Mouse (Mus musculus): Measurements from ENCODE around the gene Hsdl2.

The Hsdl2 gene

GRCm38 (mm10) chr4:59625998-59626910 lies 44.9 kb downstream of the Hsdl2 start, which contains the start of gene E130308A19Rik:
TSS of gene E130308A19Rik (plus strand) at chr4:59626211.
- peak; percentile 33 to 57 for DNase-seq (ENCODE audit: low spot score in 2 of 2)

GRCm38 (mm10) chr4:59628255-59628654 lies 46.9 kb downstream of the Hsdl2 start:
- no peak for DNase-seq (ENCODE audit: low spot score in 2 of 2)

- DNase-seq (ENCODE audit: low spot score in 2 of 2) = no peak
Observed at GRCm38 (mm10) chr4:59629076-59629874, 47.9 kb downstream of the Hsdl2 start.

GRCm38 (mm10) chr4:59630122-59630521 lies 48.8 kb downstream of the Hsdl2 start:
- DNase-seq (ENCODE audit: low spot score in 2 of 2) = no peak

GRCm38 (mm10) chr4:59634532-59634931 lies 53.2 kb downstream of the Hsdl2 start:
- DNase-seq (ENCODE audit: low spot score in 2 of 2) = no peak

- no peak for DNase-seq (ENCODE audit: low spot score in 2 of 2)
Observed at GRCm38 (mm10) chr4:59639163-59639562, 57.8 kb downstream of the Hsdl2 start.

- DNase-seq (ENCODE audit: low spot score in 2 of 2) = no peak
Observed at GRCm38 (mm10) chr4:59640720-59641119, 59.4 kb downstream of the Hsdl2 start.

- DNase-seq (ENCODE audit: low spot score in 2 of 2) = no peak
Observed at GRCm38 (mm10) chr4:59642039-59642438, 60.7 kb downstream of the Hsdl2 start.

GRCm38 (mm10) chr4:59642657-59643056 lies 61.3 kb downstream of the Hsdl2 start:
- DNase-seq (ENCODE audit: low spot score in 2 of 2) = no peak

- DNase-seq (ENCODE audit: low spot score in 2 of 2) = no peak
Observed at GRCm38 (mm10) chr4:59644431-59644830, 63.1 kb downstream of the Hsdl2 start.

- no peak for DNase-seq (ENCODE audit: low spot score in 2 of 2)
Observed at GRCm38 (mm10) chr4:59644992-59645391, 63.6 kb downstream of the Hsdl2 start.

- no peak for DNase-seq (ENCODE audit: low spot score in 2 of 2)
Observed at GRCm38 (mm10) chr4:59645610-59646009, 64.2 kb downstream of the Hsdl2 start.

- DNase-seq (ENCODE audit: low spot score in 2 of 2) = no peak
Observed at GRCm38 (mm10) chr4:59646020-59646696, 64.8 kb downstream of the Hsdl2 start.

- DNase-seq (ENCODE audit: low spot score in 2 of 2) = no peak
Observed at GRCm38 (mm10) chr4:59649119-59649518, 67.8 kb downstream of the Hsdl2 start.

GRCm38 (mm10) chr4:59652166-59652681 lies 70.9 kb downstream of the Hsdl2 start:
- DNase-seq (ENCODE audit: low spot score in 2 of 2) = no peak

GRCm38 (mm10) chr4:59656061-59656642 lies 74.8 kb downstream of the Hsdl2 start:
- DNase-seq (ENCODE audit: low spot score in 2 of 2) = no peak

- DNase-seq (ENCODE audit: low spot score in 2 of 2) = no peak
Observed at GRCm38 (mm10) chr4:59662163-59662562, 80.8 kb downstream of the Hsdl2 start.

GRCm38 (mm10) chr4:59663451-59663850 lies 82.1 kb downstream of the Hsdl2 start:
- no peak for DNase-seq (ENCODE audit: low spot score in 2 of 2)

GRCm38 (mm10) chr4:59666550-59667317 lies 85.4 kb downstream of the Hsdl2 start:
- DNase-seq (ENCODE audit: low spot score in 2 of 2) = peak in 1 of 2 experiments; percentile 13

- DNase-seq (ENCODE audit: low spot score in 2 of 2) = no peak
Observed at GRCm38 (mm10) chr4:59668050-59668449, 86.7 kb downstream of the Hsdl2 start.

Data from left cerebral cortex, adult 9 months (tissue).